Mouse (Mus musculus): ENCODE measurements at regions not wholly inside any gene's neighbourhood (a gene's known extent, or its start where the extent isn't known, plus 50 kb on each side); places are given as distances from the start of the nearest gene placed in this dataset.

GRCm38 (mm10) chr1:126916369-126916768, 85.8 kb upstream of the Nckap5 start:
- DNase-seq = no peak

- no peak for DNase-seq
These were observed 80.9 kb upstream of the Nckap5 start for GRCm38 (mm10) chr1:126911277-126912060.

- no peak for DNase-seq
These were observed 76.8 kb upstream of the Nckap5 start for GRCm38 (mm10) chr1:126907417-126907816.

GRCm38 (mm10) chr1:126898484-126898883, 67.9 kb upstream of the Nckap5 start:
- DNase-seq = no peak

GRCm38 (mm10) chr1:126896895-126897294, 66.3 kb upstream of the Nckap5 start:
- DNase-seq = no peak

- no peak for DNase-seq
These were observed 50.2 kb upstream of the Nckap5 start for GRCm38 (mm10) chr1:126880801-126881200.
